ENCODE assay signal across 20 mouse cellular contexts in the genomic region with DNA sequence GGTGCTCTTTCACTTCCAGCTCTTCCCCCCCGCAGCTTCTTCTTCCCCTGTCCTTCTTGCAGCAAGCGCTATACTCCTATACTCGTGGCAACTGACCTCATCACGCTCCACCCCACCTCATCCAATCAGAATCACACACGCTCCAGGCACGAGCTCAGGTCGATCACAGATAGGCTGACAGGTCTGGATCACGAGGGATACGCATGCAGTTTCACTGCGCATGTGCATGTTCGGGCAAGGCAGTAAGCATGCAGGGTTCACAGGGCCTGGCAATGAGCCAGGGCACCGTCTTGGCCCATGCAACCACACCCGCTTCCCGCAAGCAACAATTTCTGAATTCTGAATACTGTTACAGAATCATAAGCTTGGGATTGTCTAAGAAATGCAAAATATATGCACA.
"Had no signal": no experiment of that assay in that cellular context is flagged by ENCODE, and none has a peak within 500 bp of the region (broad histone marks: within the 10 kb centered on the region; RNA-seq: fewer than 3 reads in every experiment).

No protein-coding gene starts in this region.

- H3K9ac ChIP-seq: liver, embryonic 13.5 days; midbrain, embryonic 13.5 days; neural tube, embryonic 13.5 days had no signal

- H3K4me1 ChIP-seq: liver, embryonic 13.5 days; midbrain, embryonic 10.5 days; midbrain, embryonic 13.5 days; neural tube, embryonic 13.5 days had no signal

- H3K27me3 ChIP-seq: liver, embryonic 13.5 days; midbrain, embryonic 13.5 days; neural tube, embryonic 13.5 days had no signal

- DNase-seq: kidney, adult 18-20 months; kidney, adult 9 months; kidney, postnatal 25 days; layer of hippocampus, adult 9-11 months; liver, embryonic 13.5 days; lung, adult 2 months; lung, postnatal 14 days; lung, postnatal 4 days; retina, postnatal 1 day; right cerebral cortex, postnatal 4 days; thymus, adult 18-20 months; thymus, postnatal 36 days had no signal

- H3K27ac ChIP-seq: kidney, postnatal 0 days; layer of hippocampus, adult 2 months; liver, embryonic 13.5 days; midbrain, embryonic 10.5 days; midbrain, embryonic 13.5 days; neural tube, embryonic 13.5 days; stomach, postnatal 0 days had no signal

- H3K4me2 ChIP-seq: liver, embryonic 13.5 days; midbrain, embryonic 13.5 days; neural tube, embryonic 13.5 days had no signal

- H3K36me3 ChIP-seq: liver, embryonic 13.5 days; midbrain, embryonic 10.5 days; midbrain, embryonic 13.5 days; neural tube, embryonic 13.5 days had no signal

- H3K9me3 ChIP-seq: liver, embryonic 13.5 days; midbrain, embryonic 10.5 days; midbrain, embryonic 13.5 days; neural tube, embryonic 13.5 days had no signal

- H3K4me3 ChIP-seq: layer of hippocampus, adult 2 months; liver, embryonic 13.5 days; midbrain, embryonic 10.5 days; midbrain, embryonic 13.5 days; myocyte; neural tube, embryonic 13.5 days had no signal

- ATAC-seq: midbrain, embryonic 13.5 days; midbrain, embryonic 16.5 days had no signal
